Mouse (Mus musculus): ENCODE data around the gene Acoxl. TPM values are rescaled to one million over a fixed set of nuclear protein-coding genes. Genes with fewer than 3 reads are reported as not detected.

The Acoxl gene
- total RNA-seq, 2 experiments from 2014 or later = not detected

DNA sequence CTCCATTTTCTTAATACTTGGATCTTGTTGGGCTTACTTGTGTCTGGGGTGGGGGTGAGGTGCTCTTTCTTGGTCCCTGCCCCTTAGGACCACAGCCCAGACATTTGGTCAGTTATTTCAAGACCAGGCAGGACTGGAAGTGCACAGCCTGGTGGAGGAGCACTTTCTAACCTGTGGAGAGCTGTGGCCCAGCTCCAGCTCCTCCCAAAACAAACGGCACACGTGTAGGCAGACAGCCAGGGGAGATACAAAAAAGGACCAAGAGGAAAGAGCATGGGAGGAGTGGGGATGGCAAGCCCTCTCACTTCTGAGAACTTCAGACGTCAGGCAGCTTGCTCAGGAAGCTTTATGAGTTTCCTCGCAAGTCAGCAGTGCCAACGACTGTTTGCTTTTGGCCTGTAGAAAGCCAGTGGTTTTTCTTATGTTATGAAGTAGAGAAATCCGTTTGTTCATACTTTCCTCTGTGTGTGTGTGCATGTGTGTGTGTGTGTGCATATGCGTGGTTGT lies 321.0 kb downstream of the Acoxl start:
- intact Hi-C loops (cut with DNase I) = no loop called here
- DNase-seq = no peak

DNA sequence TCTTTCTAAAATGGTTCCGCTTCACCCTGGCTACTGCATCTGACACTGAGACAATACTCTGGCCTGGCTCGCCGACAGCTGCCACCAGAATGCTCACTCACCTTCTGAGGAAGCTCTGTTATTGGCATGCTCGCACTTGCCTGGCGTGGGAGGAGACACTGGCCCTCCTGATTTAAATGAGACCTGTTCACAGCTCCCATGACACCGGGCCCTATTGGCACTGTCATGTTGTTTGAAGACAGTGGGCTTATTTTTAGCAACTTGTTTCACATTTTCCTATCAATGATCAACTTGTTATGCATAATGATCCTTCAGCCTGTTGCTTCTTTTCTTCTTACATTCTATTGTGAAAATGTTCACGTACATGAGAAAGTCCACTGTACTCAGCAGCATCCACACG lies 324.5 kb downstream of the Acoxl start:
- DNase-seq = no peak
- intact Hi-C loops (cut with DNase I) = no loop called here

DNA sequence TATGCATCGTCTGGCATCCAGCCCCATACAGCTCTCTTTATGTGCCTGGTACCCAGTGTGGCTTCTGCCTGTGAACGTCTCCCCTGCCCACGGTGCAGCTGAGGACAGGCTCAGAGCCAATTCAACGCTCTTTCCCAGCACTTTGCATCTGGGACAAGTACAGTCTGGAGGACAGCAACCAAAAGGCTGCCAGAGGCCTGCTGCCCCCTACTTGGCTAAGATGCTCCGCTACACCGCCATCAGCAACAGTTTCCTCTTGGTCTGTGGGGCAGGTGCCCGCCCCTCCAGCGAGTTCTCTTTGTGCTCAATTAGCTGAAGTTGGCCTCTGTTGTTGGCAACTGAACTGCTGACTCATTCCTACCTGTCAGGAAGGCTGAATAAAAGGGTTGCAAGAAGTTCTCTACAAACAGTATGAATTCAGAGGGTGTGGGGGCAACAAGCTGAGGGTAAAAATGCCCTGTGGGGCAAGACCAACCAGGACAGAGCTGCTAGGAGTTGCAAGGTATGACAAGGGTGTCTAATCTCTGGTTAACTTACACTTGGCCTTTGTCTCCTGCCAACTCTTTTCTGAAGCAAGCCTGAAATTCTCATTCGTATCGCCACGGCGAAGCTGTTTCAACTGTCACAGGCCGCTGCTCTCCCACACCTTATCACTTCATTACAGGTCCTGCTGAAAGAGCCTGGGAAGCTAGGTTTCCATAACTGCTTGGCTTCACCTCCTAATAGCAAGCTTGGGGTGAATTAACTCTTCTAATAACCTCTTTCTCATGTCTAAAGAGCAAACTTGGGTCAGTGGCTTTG lies 328.1 kb downstream of the Acoxl start:
- peak; percentile 80 for DNase-seq
- intact Hi-C loops (cut with DNase I) = no loop called here

DNA sequence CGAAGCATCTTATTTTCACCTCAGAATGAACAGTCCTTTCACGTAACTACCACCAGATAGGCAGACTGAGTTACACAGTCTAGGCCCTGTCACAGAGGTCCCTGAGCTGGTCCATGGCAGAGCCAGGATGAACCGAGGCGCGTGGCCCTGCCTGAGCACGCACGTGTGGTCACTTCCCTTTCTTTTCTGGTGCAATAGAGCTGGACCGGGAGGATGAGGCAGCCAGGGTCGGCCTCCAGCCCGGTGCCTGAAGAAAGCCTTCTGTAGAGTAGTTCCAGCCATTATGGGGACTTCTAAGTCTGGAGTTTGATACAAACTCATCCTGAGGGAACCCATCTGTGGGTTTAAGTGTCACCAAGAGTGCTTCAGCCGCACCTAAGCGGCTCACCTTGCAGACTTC lies 329.3 kb downstream of the Acoxl start:
- no peak for DNase-seq
- intact Hi-C loops (cut with DNase I) = no loop called here

DNA sequence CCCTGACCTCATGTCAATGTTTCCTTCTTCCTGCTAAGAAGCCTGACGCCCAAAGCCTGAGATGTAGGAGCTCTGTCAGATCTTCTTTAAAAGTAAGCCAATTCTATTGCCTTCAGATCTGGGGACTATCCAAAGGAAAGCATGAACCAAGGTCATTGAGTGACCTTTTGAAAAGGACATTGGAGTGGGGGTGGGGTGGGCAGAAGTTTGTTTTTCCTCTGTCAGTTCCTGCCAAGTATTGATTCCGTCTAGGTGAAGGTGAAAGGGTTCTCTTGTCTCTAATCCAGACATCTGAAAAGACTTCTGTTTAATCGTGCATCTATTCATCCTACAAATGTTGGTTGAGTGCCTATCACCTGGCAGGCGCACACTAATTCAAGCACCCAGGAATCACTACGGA lies 330.8 kb downstream of the Acoxl start:
- no peak for DNase-seq
- intact Hi-C loops (cut with DNase I) = no loop called here

DNA sequence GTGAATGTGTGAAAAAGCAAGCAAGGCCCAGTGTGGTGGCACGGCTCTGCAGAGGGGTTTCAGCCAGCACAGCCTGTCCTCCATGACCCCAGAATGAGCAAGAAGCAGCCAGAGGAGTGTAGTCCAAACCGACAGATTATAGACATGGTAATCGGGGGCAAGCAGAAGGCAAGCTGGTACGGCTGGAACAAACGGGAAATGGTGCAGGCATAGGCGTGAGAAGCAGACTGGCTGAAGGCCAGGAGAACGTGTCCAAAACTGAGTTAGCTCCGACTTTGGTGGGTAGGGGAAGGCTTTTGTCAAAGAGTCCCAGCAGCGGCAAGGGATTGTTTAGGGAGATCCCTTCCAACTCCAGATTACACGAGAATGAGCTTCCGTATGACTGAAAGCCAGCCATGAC lies 331.3 kb downstream of the Acoxl start:
- peak; percentile 65 for DNase-seq
- intact Hi-C loops (cut with DNase I) = no loop called here

DNA sequence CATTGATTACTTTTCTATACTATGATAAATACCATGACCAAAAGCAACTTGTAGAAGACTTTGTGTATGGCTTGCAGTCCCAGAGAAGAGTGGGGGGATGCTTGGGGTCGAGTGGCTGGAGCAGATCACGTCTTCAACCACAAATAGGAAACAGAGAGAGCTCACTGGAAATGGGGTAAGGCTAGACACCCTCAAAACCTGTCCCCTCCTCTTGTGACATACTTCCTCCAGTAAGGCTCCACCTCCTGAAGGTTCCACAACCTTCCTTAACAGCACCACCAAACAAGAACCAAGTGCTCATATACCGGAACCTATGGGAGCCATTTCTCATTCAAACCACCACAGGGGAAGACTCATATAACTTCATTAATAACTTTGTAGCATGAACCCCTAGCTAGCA lies 331.9 kb downstream of the Acoxl start:
- intact Hi-C loops (cut with DNase I) = no loop called here
- DNase-seq = no peak

DNA sequence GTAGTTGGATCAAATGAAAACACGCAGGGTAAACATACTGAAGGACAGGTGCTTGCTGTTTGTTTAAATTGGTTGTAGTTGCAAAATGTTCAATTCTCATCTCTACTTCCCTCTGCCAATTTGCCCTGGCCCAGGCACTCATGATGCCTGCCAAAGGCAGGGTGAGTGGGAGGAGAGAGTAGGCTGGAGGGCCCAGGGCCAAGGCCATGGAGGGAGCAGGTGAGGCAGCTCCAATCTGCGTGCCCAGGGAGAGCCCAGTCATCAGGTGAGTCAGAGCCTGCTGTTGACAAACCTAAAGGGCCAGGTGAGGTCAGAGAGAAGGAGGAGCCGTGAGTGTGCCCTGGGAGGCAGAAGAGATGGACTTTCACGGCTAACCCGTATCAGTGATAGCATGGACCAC lies 333.6 kb downstream of the Acoxl start:
- DNase-seq = peak; percentile 62
- intact Hi-C loops (cut with DNase I) = no loop called here

Small RNAs within 50 kb of the gene (microRNA-seq; reads per million reads assigned to microRNA genes)
- gene Gm22411 = not detected

Other genes with a start within 250 kb of the Acoxl start
- 1 to 10 TPM; 1.3 to 1.5 TPM for gene Mal, start 182.2 kb upstream of the Acoxl start, total RNA-seq (2021)
- under 1 TPM; 0.62 to 0.80 TPM for gene Mall, start 108.9 kb upstream of the Acoxl start, total RNA-seq (2021)
- 10 to 100 TPM; 14.7 to 16.6 TPM for gene Nphp1, start 50.0 kb upstream of the Acoxl start, total RNA-seq (2021)
- gene Mtln, start 46.4 kb upstream of the Acoxl start, total RNA-seq (2021) = 10 to 100 TPM; 25.2 to 27.6 TPM
- 1 to 10 TPM; 3.9 to 5.5 TPM for gene Bub1, start 7.0 kb upstream of the Acoxl start, total RNA-seq (2021)